Mouse (Mus musculus): ENCODE data around the gene Rasgef1b.

The Rasgef1b gene

GRCm38 (mm10) chr5:99728649-99729212 is at the start of gene Rasgef1b:
Gene Rasgef1b (minus strand): TSS chr5:99729065.
- in situ Hi-C loops (cut with MboI, MseI): no loop called here

GRCm38 (mm10) chr5:99775342-99775741 is 46.5 kb upstream of the Rasgef1b start:
- in situ Hi-C loops (cut with MboI, MseI): no loop called here

- in situ Hi-C loops (cut with MboI, MseI): no loop called here
Observed at GRCm38 (mm10) chr5:99773265-99773664, 44.4 kb upstream of the Rasgef1b start.

- in situ Hi-C loops (cut with MboI, MseI): no loop called here
Observed at GRCm38 (mm10) chr5:99764246-99764645, 35.4 kb upstream of the Rasgef1b start.

GRCm38 (mm10) chr5:99758859-99759258 is 30.0 kb upstream of the Rasgef1b start:
- in situ Hi-C loops (cut with MboI, MseI): no loop called here

- in situ Hi-C loops (cut with MboI, MseI): no loop called here
Observed at GRCm38 (mm10) chr5:99753843-99754242, 25.0 kb upstream of the Rasgef1b start.

GRCm38 (mm10) chr5:99753368-99753767 is 24.5 kb upstream of the Rasgef1b start:
- in situ Hi-C loops (cut with MboI, MseI): no loop called here

GRCm38 (mm10) chr5:99752670-99753231 is 23.9 kb upstream of the Rasgef1b start:
- in situ Hi-C loops (cut with MboI, MseI): no loop called here

GRCm38 (mm10) chr5:99748417-99748816 is 19.6 kb upstream of the Rasgef1b start:
- in situ Hi-C loops (cut with MboI, MseI): no loop called here

- in situ Hi-C loops (cut with MboI, MseI): no loop called here
Observed at GRCm38 (mm10) chr5:99746087-99746486, 17.2 kb upstream of the Rasgef1b start.

- in situ Hi-C loops (cut with MboI, MseI): no loop called here
Observed at GRCm38 (mm10) chr5:99742874-99743273, 14.0 kb upstream of the Rasgef1b start.

- in situ Hi-C loops (cut with MboI, MseI): no loop called here
Observed at GRCm38 (mm10) chr5:99742056-99742455, 13.2 kb upstream of the Rasgef1b start.

- in situ Hi-C loops (cut with MboI, MseI): no loop called here
Observed at GRCm38 (mm10) chr5:99737937-99738727, 9.3 kb upstream of the Rasgef1b start.

- in situ Hi-C loops (cut with MboI, MseI): no loop called here
Observed at GRCm38 (mm10) chr5:99729931-99730330, 1.1 kb upstream of the Rasgef1b start.

GRCm38 (mm10) chr5:99729361-99729882 is 557 bp upstream of the Rasgef1b start:
- in situ Hi-C loops (cut with MboI, MseI): no loop called here

GRCm38 (mm10) chr5:99728027-99728451 is 826 bp downstream of the Rasgef1b start:
- in situ Hi-C loops (cut with MboI, MseI): no loop called here

GRCm38 (mm10) chr5:99723941-99724340 is 4.9 kb downstream of the Rasgef1b start:
- in situ Hi-C loops (cut with MboI, MseI): no loop called here

GRCm38 (mm10) chr5:99722310-99722709 is 6.6 kb downstream of the Rasgef1b start:
- in situ Hi-C loops (cut with MboI, MseI): no loop called here

GRCm38 (mm10) chr5:99720554-99720953 is 8.3 kb downstream of the Rasgef1b start:
- in situ Hi-C loops (cut with MboI, MseI): no loop called here

- in situ Hi-C loops (cut with MboI, MseI): no loop called here
Observed at GRCm38 (mm10) chr5:99717917-99718316, 10.9 kb downstream of the Rasgef1b start.

GRCm38 (mm10) chr5:99715281-99715744 is 13.6 kb downstream of the Rasgef1b start:
- in situ Hi-C loops (cut with MboI, MseI): no loop called here

GRCm38 (mm10) chr5:99711947-99712346 is 16.9 kb downstream of the Rasgef1b start:
- in situ Hi-C loops (cut with MboI, MseI): no loop called here

Data from T-helper 2 cell (primary cell).